Mouse (Mus musculus) adrenal gland, adult 18-20 months (tissue): ENCODE measurements at regions not wholly inside any gene's neighbourhood (a gene's known extent, or its start where the extent isn't known, plus 50 kb on each side); places are given as distances from the start of the nearest gene placed in this dataset.
A peak's percentile ranks its signal among the peaks of the same experiment; 100 is the strongest.

Source experiments
- DNase-seq, 2 experiments: peaks; one replicate each; pipeline ENCODE4 v3.0.0; 2021 to 2022; ENCODE audit warnings: low spot score in 2 of 2

DNA sequence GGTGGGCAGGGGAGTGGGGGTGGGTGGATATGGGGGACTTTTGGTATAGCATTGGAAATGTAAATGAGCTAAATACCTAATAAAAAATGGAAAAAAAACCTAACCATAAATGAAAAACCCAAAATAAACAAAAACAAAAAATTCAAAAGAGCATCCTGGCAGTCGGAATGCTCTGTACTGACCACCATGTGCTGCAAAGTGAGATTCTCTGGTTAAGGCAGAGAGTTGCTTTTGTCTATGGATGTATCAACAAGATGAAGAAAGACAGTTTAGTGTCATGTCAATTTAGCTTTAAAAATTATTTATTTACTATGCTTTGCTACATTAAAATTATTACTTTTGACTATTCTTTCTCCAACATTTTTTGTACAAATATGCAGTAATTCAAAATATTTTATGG, 88.5 kb downstream of the E330014E10Rik start:
- no peak for DNase-seq

DNA sequence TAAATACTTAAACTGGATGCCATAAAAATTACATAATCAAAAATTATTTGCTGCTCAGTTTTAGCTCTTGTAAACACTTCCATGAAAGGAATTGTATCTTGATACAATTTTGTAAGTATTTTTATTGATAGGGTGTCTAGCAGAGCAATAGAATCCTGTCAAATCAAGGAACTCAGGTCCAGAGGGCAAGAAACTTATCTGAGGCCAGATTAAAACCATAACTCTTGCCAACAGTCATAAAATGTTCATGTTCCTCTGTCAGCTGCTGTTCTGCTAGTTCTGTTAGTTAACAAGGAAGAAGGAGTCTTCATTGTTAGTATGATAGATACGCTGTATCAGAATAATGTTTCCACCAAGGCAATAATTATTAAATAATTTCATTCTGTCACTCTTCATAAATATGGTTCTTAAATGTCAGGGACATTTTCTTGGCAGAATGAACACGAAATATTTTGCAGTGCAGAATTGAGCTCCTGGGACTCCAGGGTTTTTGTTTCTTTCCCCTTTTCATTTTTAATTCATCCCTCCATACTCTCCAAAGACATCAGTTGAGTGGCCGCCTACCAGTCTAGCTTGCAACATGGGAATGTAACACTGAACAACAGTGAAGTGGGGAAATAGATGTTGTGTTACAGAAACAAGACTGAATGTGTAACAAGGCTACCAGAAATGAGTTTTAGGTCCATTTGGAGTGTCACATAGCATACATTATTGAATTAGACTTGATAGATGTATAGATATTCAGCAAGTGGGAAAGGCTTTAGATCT, 89.1 kb downstream of the E330014E10Rik start:
- DNase-seq = no peak

- DNase-seq = no peak
These were observed 89.7 kb downstream of the E330014E10Rik start for GRCm38 (mm10) chr5:95865516-95865915.

DNA sequence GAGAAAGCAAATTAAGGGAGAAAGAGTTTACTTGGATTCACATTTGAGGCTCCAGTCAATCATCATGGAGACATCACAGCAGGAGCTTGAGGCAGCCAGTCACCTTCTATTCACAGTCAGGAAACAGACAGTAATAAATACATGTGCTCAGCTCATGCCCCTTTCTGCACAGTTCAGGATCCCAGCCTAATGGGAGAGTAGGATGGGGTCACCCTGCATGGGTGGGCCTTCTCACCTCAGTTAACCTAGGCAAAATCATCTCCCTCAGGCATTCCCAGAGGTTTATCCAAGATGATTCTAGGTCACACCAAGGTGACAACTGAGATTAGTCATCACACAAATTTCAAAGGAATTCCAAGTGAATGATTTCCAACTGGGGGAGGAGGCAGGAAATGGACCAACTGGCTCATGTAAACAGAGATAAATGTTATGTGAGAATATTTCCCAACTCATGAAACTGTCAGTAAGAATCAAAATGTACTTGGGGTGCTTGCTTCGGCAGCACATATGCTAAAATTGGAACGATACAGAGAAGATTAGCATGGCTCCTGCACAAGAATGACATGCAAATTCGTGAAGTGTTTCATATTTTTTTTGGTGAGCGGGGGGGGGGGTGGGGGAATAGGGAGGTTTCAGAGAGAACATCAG, 89.8 kb upstream of the Cxcl13 start:
- no peak for DNase-seq

DNA sequence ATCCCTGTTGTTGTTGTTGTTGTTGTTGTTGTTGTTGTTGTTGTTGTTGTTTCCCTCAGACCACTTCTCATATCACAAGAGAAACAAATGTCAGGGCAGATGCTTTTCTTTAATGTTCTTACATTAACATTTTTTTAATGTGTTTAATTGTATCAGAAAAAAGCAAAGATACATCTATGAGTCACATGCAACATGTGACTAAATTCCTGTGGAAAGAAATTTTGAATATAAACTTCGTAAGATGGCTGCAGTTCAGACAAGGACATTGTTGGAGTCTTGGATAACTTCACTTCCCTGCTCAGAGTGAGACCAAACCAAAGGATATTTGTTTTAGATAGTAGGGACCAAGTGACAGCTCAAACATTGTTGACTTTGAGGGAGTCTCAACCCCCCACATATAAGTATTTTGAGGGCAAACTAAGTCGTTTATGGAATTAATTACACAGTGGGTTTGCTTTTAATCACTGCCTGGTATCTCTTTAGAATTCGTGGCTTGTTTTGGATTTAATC, 86.4 kb upstream of the Cxcl13 start:
- no peak for DNase-seq

DNA sequence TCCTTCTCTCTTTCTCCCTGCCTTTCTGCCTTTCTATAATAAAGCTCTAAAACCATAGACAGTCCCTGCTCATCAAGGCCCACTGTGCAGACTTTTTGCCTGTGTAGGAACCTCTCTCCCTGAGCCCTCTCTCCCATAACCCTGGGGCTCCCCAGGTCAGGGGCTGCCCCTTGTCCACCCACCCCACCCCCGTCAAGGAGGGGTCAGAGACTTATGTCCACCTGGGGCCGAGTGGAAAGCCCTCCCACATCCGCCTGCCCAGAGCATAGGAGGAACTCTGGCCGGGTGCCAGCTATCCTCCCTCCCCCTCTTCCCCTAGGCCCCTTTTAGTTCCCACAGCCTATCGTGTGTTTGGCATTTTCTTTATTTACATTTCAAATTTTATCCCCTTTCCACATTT, 81.8 kb upstream of the Cxcl13 start:
- DNase-seq = no peak

DNA sequence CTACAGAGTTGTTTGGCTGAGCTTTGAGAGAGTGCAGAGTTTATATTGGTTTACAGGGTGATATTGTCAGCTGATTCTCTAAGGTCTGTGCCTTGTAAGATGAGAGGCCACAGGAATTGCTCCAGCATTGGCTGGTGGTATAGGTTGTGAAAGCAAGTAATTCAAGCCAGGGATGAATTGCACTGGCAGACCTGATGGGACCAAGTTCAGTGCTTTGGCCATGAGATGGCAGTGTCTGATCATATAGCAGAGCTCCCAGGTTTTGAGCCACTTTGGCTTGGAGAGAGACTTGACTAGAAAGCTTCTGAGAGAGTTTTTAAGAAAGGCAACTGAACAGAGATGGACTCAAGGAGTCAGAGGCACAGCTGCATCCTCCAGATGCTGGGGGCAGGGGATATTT, 75.8 kb upstream of the Cxcl13 start:
- DNase-seq = peak; percentile 30 to 33
